Mouse (Mus musculus) yolk sac, embryonic 10.5 days (tissue): ENCODE measurements around the gene Cela3a.

ENCODE experiments used
- DNase-seq: peaks from one replicate; pipeline ENCODE4 v3.0.0-alpha.2; 2017; ENCODE audit warnings: low spot score

Cela3a gene

GRCm38 (mm10) chr4:137371596-137372523 lies 37.7 kb downstream of the Cela3a start:
- DNase-seq, result peak; percentile 40

DNA sequence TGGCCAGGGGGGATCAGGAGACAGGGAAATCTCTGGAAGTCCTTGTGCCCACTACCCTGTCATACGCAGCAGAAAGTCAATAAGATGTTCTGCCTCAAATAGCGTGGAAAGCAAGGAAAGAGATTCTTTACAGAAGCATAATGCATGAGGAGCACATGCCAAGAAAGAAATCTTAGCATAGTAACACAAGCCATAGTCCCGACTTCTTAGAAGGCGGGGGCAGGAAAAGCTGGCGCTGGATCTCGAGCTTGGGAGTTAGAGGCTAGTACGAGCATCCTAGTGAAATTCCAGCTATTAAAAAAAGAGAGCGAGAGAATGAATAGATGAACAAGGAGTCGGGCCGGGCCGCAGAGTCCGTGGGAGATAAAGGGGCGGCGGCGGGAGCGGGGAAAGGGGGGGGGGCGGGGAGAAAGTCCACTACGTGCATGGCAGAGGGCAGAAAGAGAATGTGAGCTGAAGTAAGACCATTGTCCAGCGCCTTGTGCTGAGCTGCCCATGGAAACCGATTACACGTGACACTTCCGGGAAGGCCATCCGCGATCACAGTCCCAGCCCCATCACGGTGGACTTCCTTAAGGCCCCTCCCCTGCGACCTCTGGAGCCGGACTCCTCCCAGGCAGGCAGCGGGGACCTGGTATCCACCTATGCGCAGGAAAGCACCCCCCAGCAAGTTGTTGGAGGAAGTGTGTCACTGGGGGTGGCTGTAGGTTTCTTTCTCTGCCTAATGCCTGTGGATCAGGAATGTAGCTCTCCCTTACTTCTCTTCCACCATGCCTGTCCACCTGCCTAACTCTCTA lies 39.4 kb downstream of the Cela3a start:
- DNase-seq, result peak; percentile 84

DNA sequence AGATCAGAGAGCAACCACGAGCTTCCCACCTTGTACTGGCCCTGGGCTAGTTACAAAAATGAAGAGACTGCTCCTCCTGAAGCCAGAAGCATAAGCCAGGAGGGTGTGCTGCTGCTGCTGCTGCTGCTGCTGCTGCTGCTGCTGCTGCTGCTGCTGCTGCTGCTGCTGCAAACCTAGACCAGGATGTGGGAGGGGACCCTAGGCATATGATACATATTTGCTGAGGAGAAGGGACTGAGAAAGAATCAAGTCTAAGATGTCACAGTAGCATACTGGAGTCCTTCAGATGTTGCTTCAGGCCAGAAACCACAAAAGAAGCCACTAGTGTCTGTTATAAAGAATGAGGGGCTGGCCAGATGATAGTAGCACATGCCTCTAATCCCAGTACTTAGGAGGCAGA lies 41.4 kb downstream of the Cela3a start:
- no peak for DNase-seq

DNA sequence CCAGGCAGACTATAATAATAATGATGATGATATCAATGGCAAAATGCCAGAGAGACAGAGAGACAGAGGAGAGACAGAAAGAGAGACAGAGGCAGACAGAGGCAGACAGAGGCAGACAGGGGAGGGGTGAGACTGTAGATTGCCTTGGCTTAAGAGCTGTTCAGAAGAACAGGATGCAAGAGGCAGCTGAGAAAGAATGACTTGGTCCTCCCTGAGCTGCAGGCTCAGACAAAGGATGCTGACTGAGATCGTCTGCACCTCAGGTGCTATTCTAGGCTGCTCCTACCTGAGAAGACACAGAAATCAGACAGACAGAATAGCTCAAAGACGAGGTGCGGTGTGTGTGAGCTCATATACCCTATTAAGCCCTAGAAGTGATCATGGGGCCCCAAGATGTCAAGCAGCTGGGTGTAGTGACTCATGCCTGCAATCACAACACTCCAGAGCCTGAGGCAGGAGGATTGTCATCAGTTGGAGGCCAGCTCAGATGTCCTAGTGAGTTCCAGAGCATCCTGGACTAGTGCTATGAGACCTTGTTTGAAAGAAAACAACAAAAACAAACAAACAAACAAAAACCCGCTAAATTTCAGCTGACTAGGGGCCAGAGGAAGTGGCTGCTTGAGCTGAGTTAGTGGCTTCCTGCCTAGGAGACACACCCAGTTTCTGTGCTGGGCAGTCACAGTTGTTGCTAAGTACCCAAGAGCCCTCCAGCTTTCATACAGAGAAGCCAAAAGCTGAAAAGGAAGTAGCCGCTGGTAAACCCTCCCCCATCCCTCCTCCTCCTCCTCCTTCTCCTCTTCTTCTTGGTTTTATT lies 42.1 kb downstream of the Cela3a start:
- DNase-seq, result no peak

DNA sequence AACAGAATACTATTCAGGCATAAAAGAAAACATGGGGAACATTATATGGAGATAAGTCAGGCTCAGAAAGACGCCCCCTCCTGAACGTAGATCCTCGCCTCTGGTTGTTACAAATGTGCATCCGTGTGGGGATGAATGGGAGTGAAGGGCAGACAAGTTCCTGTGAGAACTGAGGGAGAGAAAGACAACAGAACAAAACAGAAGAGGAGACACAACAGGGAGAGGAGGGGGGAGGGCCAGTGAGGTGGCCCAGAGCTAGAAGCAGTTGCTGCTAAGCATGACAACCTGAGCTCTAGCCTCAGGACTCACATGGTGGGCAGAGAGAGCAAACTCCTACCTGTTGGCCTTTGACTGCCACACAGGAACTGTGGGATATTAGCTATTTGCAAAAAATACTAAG lies 43.5 kb downstream of the Cela3a start:
- no peak for DNase-seq

DNA sequence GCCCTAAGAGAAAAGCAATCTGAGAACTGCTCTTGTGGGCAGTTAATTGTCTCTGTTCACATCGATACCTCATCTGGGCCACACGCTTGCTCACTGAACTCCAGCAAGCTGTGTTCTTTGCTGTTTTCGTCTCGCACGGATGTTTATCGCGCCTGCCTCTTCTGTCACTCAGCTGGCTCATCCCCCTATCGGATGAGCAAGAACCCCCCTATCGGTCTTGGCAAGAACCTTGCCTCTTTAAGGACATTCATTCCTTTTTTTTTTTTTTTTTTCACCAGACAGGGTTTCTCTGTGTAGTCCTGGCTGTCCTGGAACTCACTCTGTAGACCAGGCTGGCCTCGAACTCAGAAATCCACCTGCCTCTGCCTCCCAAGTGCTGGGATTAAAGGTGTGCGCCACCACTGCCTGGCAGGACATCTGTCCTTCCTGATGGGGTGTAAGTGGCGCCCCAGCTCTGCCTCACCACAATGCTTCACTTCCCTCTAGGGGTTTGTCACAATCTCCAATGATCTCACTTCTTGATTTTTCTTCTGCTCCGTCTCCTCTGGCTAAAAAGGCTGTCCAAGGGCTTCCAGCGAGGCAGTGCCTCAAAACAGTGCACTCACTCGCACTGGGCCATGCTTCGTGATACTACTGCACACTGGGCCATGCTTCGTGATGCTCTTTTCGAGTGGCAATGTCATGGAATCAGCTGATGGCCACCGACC lies 44.1 kb downstream of the Cela3a start:
- no peak for DNase-seq

GRCm38 (mm10) chr4:137364826-137365225 lies 44.8 kb downstream of the Cela3a start:
- DNase-seq, result no peak

DNA sequence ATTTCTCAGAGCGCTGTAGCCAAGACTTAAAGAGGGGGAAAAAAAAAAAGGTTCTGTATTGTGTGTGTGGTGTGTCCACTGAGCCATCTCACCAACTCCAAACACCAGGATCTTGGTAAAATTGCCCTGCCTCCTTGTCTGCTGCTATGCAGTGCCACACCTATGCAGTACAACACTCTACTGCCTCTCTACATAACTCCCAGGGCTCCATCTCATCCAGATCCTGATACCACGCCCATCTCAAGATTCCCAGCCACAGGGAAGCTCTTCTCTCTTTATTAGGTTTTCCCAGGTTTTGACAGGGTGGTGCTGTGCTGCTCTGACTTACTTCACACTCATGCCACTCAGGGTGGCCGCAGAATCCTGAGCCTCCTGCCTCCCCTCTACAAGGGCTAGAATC lies 48.6 kb downstream of the Cela3a start:
- no peak for DNase-seq

- DNase-seq, result no peak
Observed at GRCm38 (mm10) chr4:137358291-137359002, 51.1 kb downstream of the Cela3a start.

GRCm38 (mm10) chr4:137357517-137358254 lies 51.9 kb downstream of the Cela3a start, which contains the start of gene Cdc42:
Cdc42 (minus strand) TSS chr4:137357720.
- DNase-seq, result peak; percentile 97

- DNase-seq, result peak; percentile 50
Observed at GRCm38 (mm10) chr4:137356674-137357510, 52.7 kb downstream of the Cela3a start.
